Mouse (Mus musculus): ENCODE measurements around the gene Mrpl10. TPM values are rescaled to one million over a fixed set of nuclear protein-coding genes. Genes with fewer than 3 reads are reported as not detected.

The Mrpl10 gene
- polyA plus RNA-seq, 1 experiment, result 77.5 TPM

DNA sequence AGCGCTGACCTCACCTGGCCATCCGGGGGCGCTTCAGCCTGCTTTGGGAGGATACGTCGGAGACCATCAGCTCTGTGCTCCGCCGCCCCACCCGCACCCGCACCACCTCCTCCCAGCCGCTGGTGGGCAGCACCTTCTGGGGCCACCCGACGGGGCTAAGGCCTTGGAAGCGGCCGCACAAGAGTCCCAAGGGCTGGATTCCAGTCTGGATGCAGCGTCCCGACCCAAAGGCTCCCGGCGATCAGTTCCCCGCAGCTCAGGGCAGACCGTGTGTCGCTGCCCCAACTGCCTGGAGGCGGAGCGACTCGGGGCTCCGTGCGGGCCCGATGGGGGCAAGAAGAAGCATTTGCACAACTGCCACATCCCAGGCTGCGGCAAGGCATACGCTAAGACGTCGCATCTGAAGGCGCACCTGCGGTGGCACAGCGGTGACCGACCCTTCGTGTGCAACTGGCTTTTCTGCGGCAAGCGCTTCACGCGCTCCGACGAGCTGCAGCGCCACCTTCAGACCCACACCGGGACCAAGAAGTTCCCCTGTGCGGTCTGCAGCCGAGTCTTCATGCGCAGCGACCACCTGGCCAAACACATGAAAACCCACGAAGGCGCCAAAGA is 19.4 kb upstream of the Mrpl10 start:
- Histone ChIP-seq H3K4me3 (ENCODE audit: insufficient read depth, poor library complexity, severe bottlenecking) (no peak overlapping the region), H3K36me3 (ENCODE audit: control insufficient read depth, insufficient read depth) (peaks cover 14% of the 10 kb centered on the region), H3K79me3 (ENCODE audit: low read depth) (peaks cover 17% of the 10 kb centered on the region), H3K27me3 (ENCODE audit: control insufficient read depth, insufficient read depth, insufficient read length) (peaks cover 8% of the 10 kb centered on the region), H3ac (ENCODE audit: control insufficient read depth, insufficient read length, low read depth) (peak overlapping the region; percentile 32), H3K79me2 (ENCODE audit: control insufficient read depth, insufficient read depth) (peaks cover 51% of the 10 kb centered on the region)
- TF ChIP-seq CTCF (IDR thresholded peaks at IDR 0.05; ENCODE audit: control insufficient read depth, insufficient read depth, insufficient read length) (peak; percentile 90), CEBPB (IDR thresholded peaks at IDR 0.05; ENCODE audit: low read depth) (no peak)

DNA sequence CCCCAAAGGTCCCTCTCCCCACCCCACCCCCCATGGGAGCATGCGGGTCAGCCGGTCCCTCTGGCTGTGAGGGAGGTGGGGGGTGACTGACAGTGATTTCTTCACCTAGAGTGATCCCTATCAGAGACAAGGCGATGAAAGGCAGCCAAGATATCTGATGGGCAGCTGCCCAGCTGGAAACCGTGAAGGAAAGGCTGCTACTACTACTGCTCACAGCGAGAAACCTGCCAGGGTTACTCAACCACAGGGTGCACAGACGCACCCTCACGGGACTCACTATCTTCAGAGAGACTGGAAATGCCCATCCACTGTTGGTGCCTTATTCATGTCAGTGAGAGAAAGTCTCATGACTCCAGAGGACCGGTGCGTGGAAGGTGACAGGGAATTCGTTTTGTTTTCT is 16.4 kb upstream of the Mrpl10 start:
- H3K36me3 ChIP-seq (ENCODE audit: control insufficient read depth, insufficient read depth), result peaks cover 14% of the 10 kb centered on the region
- no peaks in the 10 kb centered on the region for H3K27me3 ChIP-seq (ENCODE audit: control insufficient read depth, insufficient read depth, insufficient read length)
- H3K79me2 ChIP-seq (ENCODE audit: control insufficient read depth, insufficient read depth), result peaks cover 39% of the 10 kb centered on the region
- H3K4me3 ChIP-seq (ENCODE audit: insufficient read depth, poor library complexity, severe bottlenecking), result no peak overlapping the region
- no peak for TF ChIP-seq MAX (IDR thresholded peaks at IDR 0.05)
- TF ChIP-seq USF1 (IDR thresholded peaks at IDR 0.05; ENCODE audit: low read depth), result no peak
- no peak for TF ChIP-seq CTCF (IDR thresholded peaks at IDR 0.05; ENCODE audit: control insufficient read depth, insufficient read depth, insufficient read length)
- TF ChIP-seq MYOG (IDR thresholded peaks at IDR 0.05; ENCODE audit: control insufficient read depth, extremely low read depth, insufficient read length), result no peak
- TF ChIP-seq MYOD1 (IDR thresholded peaks at IDR 0.05; ENCODE audit: control insufficient read depth, insufficient read length, low read depth), result no peak
- no peak for TF ChIP-seq CEBPB (IDR thresholded peaks at IDR 0.05; ENCODE audit: low read depth)
- no peak for TF ChIP-seq FOSL1 (IDR thresholded peaks at IDR 0.05; ENCODE audit: insufficient read depth, low read length, poor library complexity, severe bottlenecking)
- no peak overlapping the region for H3ac ChIP-seq (ENCODE audit: control insufficient read depth, insufficient read length, low read depth)
- peaks cover 12% of the 10 kb centered on the region for H3K79me3 ChIP-seq (ENCODE audit: low read depth)

DNA sequence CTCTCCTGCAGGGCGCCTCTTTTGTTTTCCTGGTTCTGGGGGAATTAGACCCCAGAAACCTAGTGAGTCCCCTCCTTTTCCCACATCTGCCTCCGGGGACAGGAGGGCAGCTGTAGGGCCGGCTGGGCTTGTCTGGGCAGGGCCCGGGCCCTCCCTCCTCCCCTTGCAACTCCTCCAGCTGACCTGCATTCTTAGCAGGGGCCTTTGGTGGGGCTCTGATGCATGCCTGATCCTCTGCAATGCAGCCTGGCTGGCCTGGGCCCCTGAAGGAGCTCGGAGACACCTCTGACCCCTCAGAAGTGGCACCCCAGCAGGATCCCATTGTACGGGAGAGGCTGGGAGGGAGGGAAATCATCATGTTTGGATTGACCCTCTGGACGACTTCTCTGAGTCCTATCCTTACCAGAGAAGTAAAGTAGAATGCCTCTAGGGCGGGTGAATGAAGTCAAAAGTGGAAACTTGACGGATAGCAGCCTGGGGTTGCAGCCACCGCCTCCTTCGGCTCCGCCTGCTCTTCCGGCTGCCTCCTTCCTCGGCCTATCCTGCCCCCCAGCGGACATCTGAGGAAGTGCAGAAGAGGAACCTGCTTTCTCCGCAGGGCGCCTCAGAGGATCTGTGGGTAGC is 15.5 kb upstream of the Mrpl10 start:
- TF ChIP-seq MAX (IDR thresholded peaks at IDR 0.05) (peak; percentile 29), USF1 (IDR thresholded peaks at IDR 0.05; ENCODE audit: low read depth) (no peak), CTCF (IDR thresholded peaks at IDR 0.05; ENCODE audit: control insufficient read depth, insufficient read depth, insufficient read length) (peak; percentile 84)
- Histone ChIP-seq H3K4me3 (ENCODE audit: insufficient read depth, poor library complexity, severe bottlenecking) (no peak overlapping the region), H3K79me3 (ENCODE audit: low read depth) (peaks cover 12% of the 10 kb centered on the region), H3K36me3 (ENCODE audit: control insufficient read depth, insufficient read depth) (peaks cover 14% of the 10 kb centered on the region), H3K27me3 (ENCODE audit: control insufficient read depth, insufficient read depth, insufficient read length) (no peaks in the 10 kb centered on the region), H3ac (ENCODE audit: control insufficient read depth, insufficient read length, low read depth) (peak overlapping the region; percentile 58), H3K79me2 (ENCODE audit: control insufficient read depth, insufficient read depth) (peaks cover 39% of the 10 kb centered on the region)

DNA sequence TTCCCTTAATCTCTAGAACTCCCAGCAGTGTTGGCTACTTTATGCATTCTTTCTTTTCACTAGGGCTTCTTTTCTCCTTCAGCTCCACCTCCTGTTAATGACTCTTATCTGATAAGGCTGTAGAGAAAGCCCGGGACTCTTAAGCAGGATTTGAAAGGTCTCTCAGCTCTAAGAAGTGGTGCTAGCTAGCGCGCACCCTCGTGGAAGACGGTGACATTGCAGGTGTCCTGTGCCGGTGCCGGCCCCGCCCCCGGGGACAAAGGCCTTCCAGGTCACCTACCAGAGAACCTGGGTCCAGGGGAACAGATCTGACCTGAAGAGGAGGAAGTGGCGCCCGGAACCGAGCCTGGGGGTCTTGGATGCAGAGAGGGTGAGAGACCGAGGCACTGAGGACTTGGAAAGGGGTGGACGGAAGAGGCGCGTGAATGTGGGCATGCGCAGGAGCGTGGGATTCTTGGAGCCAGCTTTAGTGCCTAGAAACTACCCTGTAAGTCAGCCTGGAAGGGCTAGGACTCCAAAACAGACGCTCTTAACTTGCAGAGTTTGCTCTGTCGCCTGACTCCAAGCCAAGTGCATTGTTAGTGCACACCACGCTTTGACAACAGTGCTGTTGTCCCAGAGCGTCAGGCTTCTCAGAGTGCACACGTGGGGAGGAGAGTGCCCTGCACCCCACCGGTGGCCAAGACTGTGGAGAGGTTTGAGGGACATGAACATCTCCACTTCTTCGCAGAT is 11.5 kb upstream of the Mrpl10 start, which contains the start of gene Scrn2:
Gene Scrn2, plus strand, starts transcription at position 253 of the 732 bp plus-strand sequence.
- no peaks in the 10 kb centered on the region for H3K79me3 ChIP-seq (ENCODE audit: low read depth)
- TF ChIP-seq USF1 (IDR thresholded peaks at IDR 0.05; ENCODE audit: low read depth), result no peak
- TF ChIP-seq CTCF (IDR thresholded peaks at IDR 0.05; ENCODE audit: control insufficient read depth, insufficient read depth, insufficient read length), result peak; percentile 75
- no peaks in the 10 kb centered on the region for H3K27me3 ChIP-seq (ENCODE audit: control insufficient read depth, insufficient read depth, insufficient read length)
- H3K36me3 ChIP-seq (ENCODE audit: control insufficient read depth, insufficient read depth), result peaks cover 5% of the 10 kb centered on the region
- H3K4me3 ChIP-seq (ENCODE audit: insufficient read depth, poor library complexity, severe bottlenecking), result peak within 1 kb of the TSS; percentile 47
- H3K79me2 ChIP-seq (ENCODE audit: control insufficient read depth, insufficient read depth), result peaks cover 11% of the 10 kb centered on the region
- H3ac ChIP-seq (ENCODE audit: control insufficient read depth, insufficient read length, low read depth), result peak within 1 kb of the TSS; percentile 78

DNA sequence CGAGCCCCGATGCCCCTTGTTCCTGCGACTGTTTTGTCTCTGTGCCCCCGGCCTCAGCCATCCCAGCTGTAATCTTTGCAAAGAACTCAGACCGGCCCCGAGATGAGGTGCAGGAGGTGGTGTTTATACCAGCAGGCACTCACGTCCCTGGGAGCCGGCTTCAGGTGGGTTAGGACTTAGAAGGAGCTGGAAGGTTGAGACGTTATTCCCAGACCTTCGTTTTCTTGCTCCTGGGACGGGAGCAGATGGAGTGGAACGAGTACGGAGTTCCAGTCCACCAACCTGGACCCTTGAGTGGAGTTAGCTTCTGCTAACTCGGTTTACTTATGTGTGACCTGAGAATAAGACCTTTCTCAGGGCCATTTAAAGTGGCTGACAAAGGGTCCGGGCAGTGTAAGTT is 10.9 kb upstream of the Mrpl10 start:
- TF ChIP-seq MYOG (IDR thresholded peaks at IDR 0.05; ENCODE audit: control insufficient read depth, extremely low read depth, insufficient read length) (no peak), MAX (IDR thresholded peaks at IDR 0.05) (no peak), CTCF (IDR thresholded peaks at IDR 0.05; ENCODE audit: control insufficient read depth, insufficient read depth, insufficient read length) (no peak), USF1 (IDR thresholded peaks at IDR 0.05; ENCODE audit: low read depth) (no peak), CEBPB (IDR thresholded peaks at IDR 0.05; ENCODE audit: low read depth) (no peak), MYOD1 (IDR thresholded peaks at IDR 0.05; ENCODE audit: control insufficient read depth, insufficient read length, low read depth) (no peak), FOSL1 (IDR thresholded peaks at IDR 0.05; ENCODE audit: insufficient read depth, low read length, poor library complexity, severe bottlenecking) (no peak)
- H3K79me3 ChIP-seq (ENCODE audit: low read depth), result no peaks in the 10 kb centered on the region
- peaks cover 11% of the 10 kb centered on the region for H3K79me2 ChIP-seq (ENCODE audit: control insufficient read depth, insufficient read depth)
- no peaks in the 10 kb centered on the region for H3K27me3 ChIP-seq (ENCODE audit: control insufficient read depth, insufficient read depth, insufficient read length)
- H3ac ChIP-seq (ENCODE audit: control insufficient read depth, insufficient read length, low read depth), result peak overlapping the region; percentile 78
- peaks cover 5% of the 10 kb centered on the region for H3K36me3 ChIP-seq (ENCODE audit: control insufficient read depth, insufficient read depth)
- H3K4me3 ChIP-seq (ENCODE audit: insufficient read depth, poor library complexity, severe bottlenecking), result peak overlapping the region; percentile 47

DNA sequence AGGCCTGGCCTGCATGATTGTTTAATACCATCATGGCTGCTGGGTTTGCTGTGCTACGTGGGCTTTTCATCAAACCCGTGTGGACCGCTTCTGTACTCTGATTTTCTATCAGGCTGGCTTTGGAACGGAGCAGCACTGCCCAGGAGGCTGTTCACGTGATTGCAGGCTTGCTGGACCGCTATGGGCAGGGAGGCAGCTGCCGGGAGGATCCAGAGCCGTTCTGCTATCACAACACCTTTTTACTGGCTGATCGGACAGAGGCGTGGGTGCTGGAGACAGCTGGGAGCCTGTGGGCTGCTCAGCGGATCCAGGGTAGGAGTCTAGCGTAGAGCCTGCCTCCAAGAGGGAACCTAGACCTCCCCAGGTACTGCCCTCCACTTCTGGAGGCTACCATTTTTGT is 9.4 kb upstream of the Mrpl10 start:
- Histone ChIP-seq H3K79me2 (ENCODE audit: control insufficient read depth, insufficient read depth) (peaks cover 11% of the 10 kb centered on the region), H3K36me3 (ENCODE audit: control insufficient read depth, insufficient read depth) (peaks cover 5% of the 10 kb centered on the region), H3K27me3 (ENCODE audit: control insufficient read depth, insufficient read depth, insufficient read length) (no peaks in the 10 kb centered on the region), H3K4me3 (ENCODE audit: insufficient read depth, poor library complexity, severe bottlenecking) (no peak overlapping the region), H3K79me3 (ENCODE audit: low read depth) (no peaks in the 10 kb centered on the region), H3ac (ENCODE audit: control insufficient read depth, insufficient read length, low read depth) (no peak overlapping the region)
- no peak for TF ChIP-seq CTCF (IDR thresholded peaks at IDR 0.05; ENCODE audit: control insufficient read depth, insufficient read depth, insufficient read length)
- TF ChIP-seq USF1 (IDR thresholded peaks at IDR 0.05; ENCODE audit: low read depth), result no peak
- TF ChIP-seq MYOG (IDR thresholded peaks at IDR 0.05; ENCODE audit: control insufficient read depth, extremely low read depth, insufficient read length), result no peak
- no peak for TF ChIP-seq MYOD1 (IDR thresholded peaks at IDR 0.05; ENCODE audit: control insufficient read depth, insufficient read length, low read depth)
- no peak for TF ChIP-seq MAX (IDR thresholded peaks at IDR 0.05)
- TF ChIP-seq FOSL1 (IDR thresholded peaks at IDR 0.05; ENCODE audit: insufficient read depth, low read length, poor library complexity, severe bottlenecking), result no peak
